Mouse (Mus musculus) MEL (cell line): Measurements from ENCODE around the gene Rab31. TPM values are rescaled to one million over a fixed set of nuclear protein-coding genes. Genes with fewer than 3 reads are reported as not detected.

Source experiments
- DNase-seq: peaks from one replicate; pipeline ENCODE4 v3.0.0; 2011; ENCODE audit warnings: low read depth, low spot score
- H3K27ac ChIP-seq: 2 replicates; pipeline ENCODE4 v1.5.1; 2012; ENCODE audit warnings: low read depth, mild to moderate bottlenecking, control low read depth, low read length, moderate library complexity; ENCODE audit not compliant: control insufficient read depth
- H3K27me3 ChIP-seq, 2 experiments: fragments of 150-350 bp in 1 of 2; sonication (generic) in 1 of 2; 2 replicates each; pipeline ENCODE4 v1.6.1; 2012; ENCODE audit warnings: low read length in 2 of 2, mild to moderate bottlenecking in 2 of 2, improper control_type of control experiment in 1 of 2, moderate library complexity in 1 of 2; ENCODE audit not compliant: insufficient read depth in 2 of 2, control insufficient read depth in 1 of 2
- H3K36me3 ChIP-seq, 2 experiments: 2 replicates each; pipeline ENCODE4 v1.6.1; 2012 to 2014; ENCODE audit warnings: low read length in 2 of 2, improper control_type of control experiment in 1 of 2, inconsistent platforms in 1 of 2, mild to moderate bottlenecking in 1 of 2; ENCODE audit not compliant: insufficient read depth in 2 of 2, control insufficient read depth in 1 of 2
- H3K4me1 ChIP-seq, 2 experiments: fragments of 150-350 bp in 1 of 2; sonication (generic) in 1 of 2; 2 replicates each; pipeline ENCODE4 v1.6.1; 2012; ENCODE audit warnings: low read length in 2 of 2, improper control_type of control experiment in 1 of 2, mild to moderate bottlenecking in 1 of 2; ENCODE audit not compliant: insufficient read depth in 2 of 2, control insufficient read depth in 1 of 2
- H3K4me3 ChIP-seq, 2 experiments: fragments of 150-350 bp in 1 of 2; sonication (generic) in 1 of 2; 2 replicates each; pipeline ENCODE4 v1.5.1; 2012; ENCODE audit warnings: low read depth in 2 of 2, low read length in 2 of 2, mild to moderate bottlenecking in 2 of 2, moderate library complexity in 2 of 2, control low read depth in 1 of 2, improper control_type of control experiment in 1 of 2; ENCODE audit not compliant: control insufficient read depth in 1 of 2, insufficient read depth in 1 of 2
- H3K79me2 ChIP-seq: 2 replicates; pipeline ENCODE4 v1.6.1; 2012; ENCODE audit warnings: mild to moderate bottlenecking, low read length, moderate library complexity; ENCODE audit not compliant: control insufficient read depth, poor library complexity, insufficient read depth
- H3K9ac ChIP-seq: 2 replicates; pipeline ENCODE4 v1.6.1; 2012; ENCODE audit warnings: low read depth, mild to moderate bottlenecking, control low read depth, low read length, moderate library complexity; ENCODE audit not compliant: control insufficient read depth, poor library complexity, severe bottlenecking
- H3K9me3 ChIP-seq: fragments of 150-350 bp; sonication (generic); replicated peaks from 2 replicates; pipeline ENCODE4 v1.6.1; 2012; ENCODE audit warnings: mild to moderate bottlenecking, low read length, improper control_type of control experiment, moderate library complexity; ENCODE audit not compliant: insufficient read depth
- BHLHE40 ChIP-seq: IDR thresholded peaks from 2 replicates; pipeline ENCODE4 v1.6.1; 2012; ENCODE audit warnings: low read depth, mild to moderate bottlenecking, inconsistent platforms, low read length, improper control_type of control experiment, borderline replicate concordance
- CHD1 ChIP-seq: IDR thresholded peaks from 2 replicates; pipeline ENCODE4 v1.6.1; 2012; ENCODE audit warnings: low read depth, mild to moderate bottlenecking, inconsistent platforms, low read length, improper control_type of control experiment
- ELF1 ChIP-seq: IDR thresholded peaks from 2 replicates; pipeline ENCODE4 v1.6.1; 2014; ENCODE audit warnings: low read depth, mild to moderate bottlenecking, inconsistent platforms, low read length, improper control_type of control experiment, moderate library complexity
- EP300 ChIP-seq, 2 experiments: IDR thresholded peaks; 2 replicates each; pipeline ENCODE4 v1.6.1; 2011; ENCODE audit warnings: improper control_type of control experiment in 2 of 2, low read length in 2 of 2, low read depth in 1 of 2, mild to moderate bottlenecking in 1 of 2
- ETS1 ChIP-seq: IDR thresholded peaks from 2 replicates; pipeline ENCODE4 v1.6.1; 2012; ENCODE audit warnings: low read depth, mild to moderate bottlenecking, inconsistent platforms, low read length, improper control_type of control experiment, moderate library complexity
- GATA1 ChIP-seq: IDR thresholded peaks from 2 replicates; pipeline ENCODE4 v1.6.1; 2011; ENCODE audit warnings: low read depth, low read length, improper control_type of control experiment
- JUND ChIP-seq: IDR thresholded peaks from 2 replicates; pipeline ENCODE4 v1.6.1; 2011; ENCODE audit warnings: low read depth, mild to moderate bottlenecking, improper control_type of control experiment, low read length
- KAT2A ChIP-seq: conservative IDR thresholded peaks from 2 replicates; pipeline ENCODE4 v1.6.1; 2012; ENCODE audit warnings: low read depth, low read length, improper control_type of control experiment, inconsistent platforms
- MAFK ChIP-seq: IDR thresholded peaks from 2 replicates; pipeline ENCODE4 v1.6.1; 2011; ENCODE audit warnings: low read depth, mild to moderate bottlenecking, low read length, improper control_type of control experiment, borderline replicate concordance
- MAZ ChIP-seq: IDR thresholded peaks from 2 replicates; pipeline ENCODE4 v1.6.1; 2012; ENCODE audit warnings: low read depth, mild to moderate bottlenecking, inconsistent platforms, low read length, improper control_type of control experiment
- MYC ChIP-seq: IDR thresholded peaks from 2 replicates; pipeline ENCODE4 v1.6.1; 2011; ENCODE audit warnings: low read depth, mild to moderate bottlenecking, low read length, improper control_type of control experiment, moderate library complexity
- NRF1 ChIP-seq: IDR thresholded peaks from 2 replicates; pipeline ENCODE4 v1.6.1; 2014; ENCODE audit warnings: low read depth, mild to moderate bottlenecking, inconsistent platforms, low read length, improper control_type of control experiment, moderate library complexity; ENCODE audit not compliant: poor library complexity, insufficient read depth, severe bottlenecking
- POLR2AphosphoS2 ChIP-seq: IDR thresholded peaks from 2 replicates; pipeline ENCODE4 v1.6.1; 2011; ENCODE audit warnings: low read length, improper control_type of control experiment
- POLR2AphosphoS5 ChIP-seq: IDR thresholded peaks from 2 replicates; pipeline ENCODE4 v1.6.1; 2012; ENCODE audit warnings: low read depth, borderline replicate concordance, mild to moderate bottlenecking, inconsistent platforms, low read length, moderate library complexity, mixed read lengths
- RCOR1 ChIP-seq: IDR thresholded peaks from 2 replicates; pipeline ENCODE4 v1.6.1; 2012; ENCODE audit warnings: low read depth, mild to moderate bottlenecking, inconsistent platforms, low read length, improper control_type of control experiment
- SIN3A ChIP-seq: IDR thresholded peaks from 2 replicates; pipeline ENCODE4 v1.6.1; 2012; ENCODE audit warnings: low read length, improper control_type of control experiment, inconsistent platforms
- TAL1 ChIP-seq: IDR thresholded peaks from 2 replicates; pipeline ENCODE4 v1.6.1; 2012; ENCODE audit warnings: mild to moderate bottlenecking, inconsistent platforms, low read length, moderate library complexity, mixed read lengths
- TCF12 ChIP-seq: IDR thresholded peaks from 2 replicates; pipeline ENCODE4 v1.6.1; 2014; ENCODE audit warnings: low read depth, mild to moderate bottlenecking, inconsistent platforms, low read length, improper control_type of control experiment, moderate library complexity
- UBTF ChIP-seq: IDR thresholded peaks from 2 replicates; pipeline ENCODE4 v1.6.1; 2012; ENCODE audit warnings: low read depth, mild to moderate bottlenecking, inconsistent platforms, low read length, improper control_type of control experiment, moderate library complexity, borderline replicate concordance; ENCODE audit not compliant: insufficient read depth
- ZKSCAN1 ChIP-seq: IDR thresholded peaks from 2 replicates; pipeline ENCODE4 v1.6.1; 2012; ENCODE audit warnings: low read depth, mild to moderate bottlenecking, inconsistent platforms, low read length, improper control_type of control experiment, moderate library complexity
- ZNF384 ChIP-seq: IDR thresholded peaks from 2 replicates; pipeline ENCODE4 v1.6.1; 2012; ENCODE audit warnings: low read depth, mild to moderate bottlenecking, inconsistent platforms, low read length, improper control_type of control experiment
- polyA plus RNA-seq, 2 experiments: library from polyadenylated mRNA; stranded (reverse) in 1 of 2; unstranded in 1 of 2; fragments of >175 nt in 1 of 2; fragments of >200 nt in 1 of 2; gene quantifications; 2 replicates each; pipeline versions ENCODE4 v1.2.1 to v1.2.4; 2012; ENCODE audit warnings: low replicate concordance in 2 of 2, low read depth in 1 of 2; ENCODE audit not compliant: insufficient read length in 2 of 2, insufficient read depth in 1 of 2, missing spikeins in 1 of 2
- total RNA-seq: library from RNA; depleted of rRNA; stranded (reverse); fragments of 300-350 nt; gene quantifications from 2 replicates; pipeline ENCODE4 v1.2.3, GENCODE M21; 2012

Gene Rab31
- total and polyA plus RNA-seq, 3 experiments = 23.6 to 25.7 TPM; not detected in 1

DNA sequence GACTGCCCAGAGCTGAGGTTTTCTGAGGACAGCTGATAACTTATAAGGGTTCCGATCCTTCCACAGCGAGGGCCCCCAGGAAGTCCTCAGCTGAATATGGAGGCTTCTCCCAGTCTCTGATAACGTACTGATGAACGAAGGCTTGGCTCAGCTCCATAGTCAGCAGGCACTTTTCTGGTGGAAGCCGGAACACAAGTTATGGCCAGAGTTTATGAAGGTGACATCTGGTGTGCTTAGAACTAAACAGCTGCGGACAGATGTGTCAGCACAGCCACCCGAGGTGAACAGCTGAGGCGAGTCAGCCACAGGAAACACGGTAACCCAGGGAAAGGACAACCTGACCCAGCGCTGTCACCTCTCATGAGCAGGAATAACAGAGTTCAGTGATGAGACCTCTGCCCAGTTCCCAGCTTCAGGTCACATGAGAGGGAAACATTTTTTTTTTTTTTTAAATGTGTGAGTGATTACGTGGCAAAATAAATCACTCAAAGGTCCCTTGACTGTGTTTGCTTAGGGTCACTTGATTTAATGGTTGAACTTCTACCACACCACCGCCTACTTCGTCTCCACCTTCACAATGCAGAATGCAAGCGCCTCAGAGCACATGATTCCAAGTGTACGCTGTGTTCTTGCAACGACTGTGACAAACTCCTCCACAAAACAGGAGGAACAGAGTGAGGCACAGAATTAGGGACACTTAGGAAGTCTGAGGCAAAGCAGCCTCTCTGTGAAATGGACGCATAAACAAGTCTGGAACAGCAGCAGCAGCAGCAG, 106.0 kb downstream of the Rab31 start:
- H3K9ac ChIP-seq = 0 out of 2 replicates have a peak overlapping the region, but pooled peaks have one; percentile 23
- peak overlapping the region; percentile 58 for H3K27ac ChIP-seq
- no peak overlapping the region; a peak in 1 of 4 replicates for H3K4me3 ChIP-seq
- DNase-seq = peak; percentile 76
- H3K4me1 ChIP-seq = peaks cover 28 to 35% of the 10 kb centered on the region in 2 experiments
- no peaks in the 10 kb centered on the region for H3K79me2 ChIP-seq
- peaks cover 0 to 37% of the 10 kb centered on the region in 2 experiments; a peak in 2 of 4 replicates for H3K36me3 ChIP-seq
- no peaks in the 10 kb centered on the region for H3K9me3 ChIP-seq
- no peaks in the 10 kb centered on the region for H3K27me3 ChIP-seq
- TF ChIP-seq POLR2AphosphoS5 (no peak), MAZ (no peak), EP300 (IDR thresholded peaks at IDR 0.05; ENCODE audit: low read depth in 1 of 2, low read length in 2 of 2) (peak; percentile 66 to 89), MYC (0 out of 2 replicates have a peak, but pooled peaks have one; percentile 30), SIN3A (peak; percentile 58), TCF12 (peak; percentile 86), GATA1 (peak; percentile 69), KAT2A (no peak), ZKSCAN1 (no peak), RCOR1 (peak; percentile 75; the same call in 1 of the 2 replicates), JUND (no peak), POLR2AphosphoS2 (no peak), UBTF (no peak), NRF1 (no peak), ZNF384 (0 out of 2 replicates have a peak, but pooled peaks have one; percentile 50), CHD1 (no peak), MAFK (0 out of 2 replicates have a peak, but pooled peaks have one; percentile 12), ELF1 (peak; percentile 32; the same call in 1 of the 2 replicates), ETS1 (peak; percentile 96), TAL1 (peak; percentile 60), BHLHE40 (no peak)
